Mouse (Mus musculus): ENCODE data around the gene Antxrl. TPM values are rescaled to one million over a fixed set of nuclear protein-coding genes. Genes with fewer than 3 reads are reported as not detected.

Gene Antxrl
- polyA plus RNA-seq, 1 experiment from 2014 or later: not detected

DNA sequence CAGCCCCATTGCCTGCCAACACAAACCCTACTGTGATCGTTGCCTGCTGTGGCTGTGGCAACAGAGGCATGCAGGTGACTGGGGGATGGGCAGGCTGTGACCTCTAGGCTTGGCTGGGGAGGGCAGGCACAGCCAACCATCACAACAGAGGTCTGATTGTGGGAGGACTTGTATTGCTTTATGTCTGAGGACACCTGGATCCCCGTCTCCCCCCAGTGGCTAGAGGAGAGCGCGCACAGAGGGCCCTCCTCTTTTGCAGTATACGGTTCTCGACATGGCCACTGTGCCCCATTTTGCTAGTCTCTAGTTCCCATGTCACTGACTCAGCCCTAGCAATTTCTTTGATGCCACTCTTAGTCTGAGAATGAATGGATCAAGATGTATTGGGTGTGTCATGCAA, 19.2 kb downstream of the Antxrl start:
- no peak; the same call in 1 of the 2 replicates for ATAC-seq (ENCODE audit: low FRiP score)
- no peaks in the 10 kb centered on the region for H3K36me3 ChIP-seq (replicated peaks; ENCODE audit: control insufficient read depth, insufficient read depth)
- no peak overlapping the region for H3K27ac ChIP-seq
- no peaks in the 10 kb centered on the region for H3K4me1 ChIP-seq (replicated peaks; ENCODE audit: control insufficient read depth, insufficient read depth, low read length)
- H3K4me2 ChIP-seq (replicated peaks): no peak overlapping the region
- no peak overlapping the region for H3K9ac ChIP-seq
- H3K27me3 ChIP-seq (ENCODE audit: control insufficient read depth, insufficient read depth, low read length): no peaks in the 10 kb centered on the region
- 75% methylated on average over 6 of the region's 6 CpGs for WGBS
- no peak for DNase-seq (ENCODE audit: low spot score)
- no peaks in the 10 kb centered on the region for H3K9me3 ChIP-seq (ENCODE audit: control insufficient read depth, low read length)
- no peak overlapping the region for H3K4me3 ChIP-seq (replicated peaks; ENCODE audit: low read length)

DNA sequence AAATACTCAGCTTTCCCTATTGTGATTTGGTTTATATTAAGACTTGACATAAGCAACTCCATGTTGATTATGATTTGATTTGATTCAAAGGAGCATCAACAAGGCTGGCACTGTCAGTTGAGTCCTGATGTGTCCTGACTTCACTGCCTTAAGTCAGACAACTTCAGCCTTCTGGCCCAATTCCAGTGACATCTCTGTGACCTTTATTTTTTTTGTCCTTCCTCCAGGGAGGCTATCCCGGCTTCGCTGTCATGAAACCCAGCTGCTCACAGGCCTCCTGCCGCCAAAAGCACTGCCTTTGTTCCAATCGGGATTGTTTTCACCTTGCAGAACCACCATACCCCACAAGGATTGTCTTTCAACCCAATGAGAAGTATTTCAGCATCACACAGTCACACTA, 22.8 kb downstream of the Antxrl start:
- H3K4me1 ChIP-seq (replicated peaks; ENCODE audit: control insufficient read depth, insufficient read depth, low read length): no peaks in the 10 kb centered on the region
- H3K9me3 ChIP-seq (ENCODE audit: control insufficient read depth, low read length): no peaks in the 10 kb centered on the region
- DNase-seq (ENCODE audit: low spot score): no peak
- no peak overlapping the region for H3K27ac ChIP-seq
- H3K4me3 ChIP-seq (replicated peaks; ENCODE audit: low read length): no peak overlapping the region
- H3K27me3 ChIP-seq (ENCODE audit: control insufficient read depth, insufficient read depth, low read length): no peaks in the 10 kb centered on the region
- no peak for ATAC-seq (ENCODE audit: low FRiP score)
- 18% methylated on average over 4 of the region's 4 CpGs for WGBS
- no peaks in the 10 kb centered on the region for H3K36me3 ChIP-seq (replicated peaks; ENCODE audit: control insufficient read depth, insufficient read depth)
- H3K9ac ChIP-seq: no peak overlapping the region
- no peak overlapping the region for H3K4me2 ChIP-seq (replicated peaks)

DNA sequence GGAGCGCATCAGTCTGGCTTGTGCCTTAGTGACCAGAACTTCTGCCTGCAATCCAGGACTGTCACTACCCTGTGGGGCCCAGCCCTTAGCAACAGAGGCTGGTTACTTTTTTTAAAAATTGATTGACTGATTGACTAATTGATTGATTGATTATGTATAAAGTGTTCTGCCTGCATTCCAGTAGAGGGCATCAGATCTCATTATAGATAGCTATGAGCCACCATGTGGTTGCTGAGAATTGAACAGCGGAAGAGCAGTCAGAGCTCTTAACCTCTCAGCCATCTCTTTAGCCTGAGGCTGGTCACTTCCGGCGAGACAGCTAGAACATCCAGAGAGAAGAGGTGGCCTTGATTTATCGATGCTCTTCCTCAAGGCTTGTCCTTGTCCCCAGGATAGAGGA, 24.7 kb downstream of the Antxrl start:
- Histone ChIP-seq H3K9me3 (ENCODE audit: control insufficient read depth, low read length) (no peaks in the 10 kb centered on the region), H3K27ac (no peak overlapping the region), H3K9ac (no peak overlapping the region), H3K4me3 (replicated peaks; ENCODE audit: low read length) (no peak overlapping the region), H3K4me1 (replicated peaks; ENCODE audit: control insufficient read depth, insufficient read depth, low read length) (no peaks in the 10 kb centered on the region), H3K4me2 (replicated peaks) (no peak overlapping the region), H3K27me3 (ENCODE audit: control insufficient read depth, insufficient read depth, low read length) (no peaks in the 10 kb centered on the region), H3K36me3 (replicated peaks; ENCODE audit: control insufficient read depth, insufficient read depth) (no peaks in the 10 kb centered on the region)
- 65% methylated on average over 5 of the region's 5 CpGs for WGBS
- DNase-seq (ENCODE audit: low spot score): no peak
- ATAC-seq (ENCODE audit: low FRiP score): no peak

DNA sequence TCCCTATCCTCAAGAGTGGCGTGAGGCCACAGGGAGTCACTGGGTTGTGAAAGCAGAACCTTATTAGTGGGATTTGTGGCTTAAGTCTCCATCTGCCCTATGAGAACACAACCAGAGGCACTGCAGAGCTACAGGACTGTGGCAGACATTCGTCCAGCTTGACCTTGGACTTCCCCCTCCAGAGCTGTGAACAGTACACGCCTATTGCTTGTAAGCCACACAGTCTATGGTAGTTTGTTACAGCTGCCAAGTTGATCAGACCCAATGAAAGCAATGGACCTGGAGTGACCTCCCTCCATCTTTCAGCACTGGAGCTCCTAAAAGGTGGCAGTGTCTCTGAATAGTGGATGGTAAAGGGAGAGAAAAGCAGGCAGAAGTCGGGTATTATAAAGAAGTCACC, 25.8 kb downstream of the Antxrl start:
- Histone ChIP-seq H3K36me3 (replicated peaks; ENCODE audit: control insufficient read depth, insufficient read depth) (no peaks in the 10 kb centered on the region), H3K4me2 (replicated peaks) (no peak overlapping the region), H3K4me1 (replicated peaks; ENCODE audit: control insufficient read depth, insufficient read depth, low read length) (no peaks in the 10 kb centered on the region), H3K9me3 (ENCODE audit: control insufficient read depth, low read length) (no peaks in the 10 kb centered on the region), H3K27ac (no peak overlapping the region), H3K9ac (no peak overlapping the region), H3K4me3 (replicated peaks; ENCODE audit: low read length) (no peak overlapping the region), H3K27me3 (ENCODE audit: control insufficient read depth, insufficient read depth, low read length) (no peaks in the 10 kb centered on the region)
- WGBS: 71% methylated on average over 4 of the region's 4 CpGs
- ATAC-seq (ENCODE audit: low FRiP score): no peak
- DNase-seq (ENCODE audit: low spot score): no peak

DNA sequence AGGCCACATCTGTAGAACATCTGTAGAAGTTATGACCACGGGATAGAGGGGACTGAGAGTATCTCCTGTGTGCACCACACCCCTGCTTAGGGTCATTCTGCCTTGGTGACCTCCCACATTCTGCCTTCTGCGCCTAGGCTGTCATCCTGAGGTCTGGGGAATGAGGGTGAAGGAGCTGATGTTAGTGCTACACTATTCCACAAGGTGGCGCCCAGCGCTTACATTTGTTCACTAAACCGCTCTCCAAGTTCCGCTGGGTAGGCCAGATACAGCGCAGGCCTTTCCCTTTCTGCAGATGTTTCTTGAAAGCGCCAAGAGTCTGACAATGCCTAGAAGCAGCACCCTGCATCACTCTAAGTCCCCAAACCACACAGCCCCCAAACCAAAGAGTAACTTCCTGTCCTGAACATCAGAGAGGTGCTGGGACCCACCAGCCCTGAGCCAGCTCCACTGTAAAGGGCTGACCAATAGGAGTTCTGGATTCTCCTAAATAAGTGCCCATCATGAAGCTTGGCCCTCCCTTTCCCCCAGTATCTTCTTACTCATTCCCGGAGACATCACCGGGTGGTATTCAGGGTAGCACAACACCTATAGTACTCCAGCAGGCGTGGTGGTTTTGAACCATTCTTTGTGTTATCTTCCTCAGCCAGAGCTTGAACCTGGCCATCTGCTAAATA, 28.0 kb downstream of the Antxrl start:
- DNase-seq (ENCODE audit: low spot score) (peak; percentile 92), ATAC-seq (ENCODE audit: low FRiP score) (peak; percentile 82; the same call in 1 of the 2 replicates)
- no peak overlapping the region for H3K4me2 ChIP-seq (replicated peaks)
- H3K4me3 ChIP-seq (replicated peaks; ENCODE audit: low read length): no peak overlapping the region
- no peak overlapping the region for H3K27ac ChIP-seq
- H3K9me3 ChIP-seq (ENCODE audit: control insufficient read depth, low read length): no peaks in the 10 kb centered on the region
- H3K4me1 ChIP-seq (replicated peaks; ENCODE audit: control insufficient read depth, insufficient read depth, low read length): no peaks in the 10 kb centered on the region
- 12% methylated on average over 11 of the region's 11 CpGs for WGBS
- H3K27me3 ChIP-seq (ENCODE audit: control insufficient read depth, insufficient read depth, low read length): no peaks in the 10 kb centered on the region
- no peak overlapping the region for H3K9ac ChIP-seq
- no peaks in the 10 kb centered on the region for H3K36me3 ChIP-seq (replicated peaks; ENCODE audit: control insufficient read depth, insufficient read depth)

DNA sequence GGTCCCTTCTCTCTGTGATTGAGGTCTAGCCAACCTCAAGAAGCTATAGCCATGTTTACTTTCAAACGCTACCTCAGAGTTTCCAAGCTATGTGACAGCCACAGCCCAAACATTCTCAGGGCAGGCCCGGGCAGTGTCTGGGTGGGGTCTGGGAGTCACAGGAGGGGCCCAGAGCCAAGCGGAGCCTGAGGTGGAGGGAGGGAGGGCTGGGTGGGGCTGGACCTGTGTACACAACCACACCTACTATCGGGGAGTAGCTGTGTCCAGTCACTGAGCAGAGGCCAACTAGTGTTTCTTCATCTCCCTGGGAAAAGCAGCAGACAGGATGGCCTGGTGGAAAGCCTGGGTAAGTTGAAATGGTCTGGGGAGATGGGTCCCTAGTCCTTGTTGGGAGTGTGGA, 33.2 kb downstream of the Antxrl start, which contains the start of gene Anxa8:
Gene Anxa8 (plus strand): TSS at position 251 of the 400 bp plus-strand sequence.
- H3K27me3 ChIP-seq (ENCODE audit: control insufficient read depth, insufficient read depth, low read length): no peaks in the 10 kb centered on the region
- no peak within 1 kb of the TSS for H3K4me2 ChIP-seq (replicated peaks)
- H3K9me3 ChIP-seq (ENCODE audit: control insufficient read depth, low read length): no peaks in the 10 kb centered on the region
- no peak for ATAC-seq (ENCODE audit: low FRiP score)
- H3K4me1 ChIP-seq (replicated peaks; ENCODE audit: control insufficient read depth, insufficient read depth, low read length): no peaks in the 10 kb centered on the region
- H3K9ac ChIP-seq: no peak within 1 kb of the TSS
- H3K4me3 ChIP-seq (replicated peaks; ENCODE audit: low read length): no peak within 1 kb of the TSS
- WGBS: 75% methylated on average over 4 of the region's 4 CpGs
- H3K36me3 ChIP-seq (replicated peaks; ENCODE audit: control insufficient read depth, insufficient read depth): no peaks in the 10 kb centered on the region
- DNase-seq (ENCODE audit: low spot score): no peak
- H3K27ac ChIP-seq: no peak within 1 kb of the TSS

DNA sequence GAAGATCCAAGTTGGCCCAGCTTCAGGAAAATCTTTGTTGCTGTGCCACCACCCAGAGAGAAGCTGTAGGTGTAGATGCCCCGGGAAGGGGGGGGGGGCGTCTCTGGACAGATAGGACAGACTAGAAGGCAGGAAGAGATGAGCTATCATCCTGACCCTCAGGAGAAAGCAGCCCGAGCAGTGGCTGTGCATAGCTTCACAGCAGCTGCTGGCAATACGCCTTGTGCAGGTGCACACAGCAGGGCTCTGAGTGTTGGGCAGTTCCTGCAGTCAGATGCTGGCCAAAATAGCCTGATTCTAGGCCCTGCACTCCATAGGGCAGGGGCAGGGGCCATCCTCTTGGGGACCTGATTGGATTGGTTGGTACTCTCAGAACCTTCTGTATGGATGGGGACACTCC, 34.3 kb downstream of the Antxrl start:
- Histone ChIP-seq H3K4me2 (replicated peaks) (no peak overlapping the region), H3K9ac (no peak overlapping the region), H3K27me3 (ENCODE audit: control insufficient read depth, insufficient read depth, low read length) (no peaks in the 10 kb centered on the region), H3K4me3 (replicated peaks; ENCODE audit: low read length) (no peak overlapping the region), H3K36me3 (replicated peaks; ENCODE audit: control insufficient read depth, insufficient read depth) (no peaks in the 10 kb centered on the region), H3K9me3 (ENCODE audit: control insufficient read depth, low read length) (no peaks in the 10 kb centered on the region), H3K27ac (no peak overlapping the region), H3K4me1 (replicated peaks; ENCODE audit: control insufficient read depth, insufficient read depth, low read length) (no peaks in the 10 kb centered on the region)
- no peak for DNase-seq (ENCODE audit: low spot score)
- no peak for ATAC-seq (ENCODE audit: low FRiP score)
- WGBS: 79% methylated on average over 4 of the region's 4 CpGs

DNA sequence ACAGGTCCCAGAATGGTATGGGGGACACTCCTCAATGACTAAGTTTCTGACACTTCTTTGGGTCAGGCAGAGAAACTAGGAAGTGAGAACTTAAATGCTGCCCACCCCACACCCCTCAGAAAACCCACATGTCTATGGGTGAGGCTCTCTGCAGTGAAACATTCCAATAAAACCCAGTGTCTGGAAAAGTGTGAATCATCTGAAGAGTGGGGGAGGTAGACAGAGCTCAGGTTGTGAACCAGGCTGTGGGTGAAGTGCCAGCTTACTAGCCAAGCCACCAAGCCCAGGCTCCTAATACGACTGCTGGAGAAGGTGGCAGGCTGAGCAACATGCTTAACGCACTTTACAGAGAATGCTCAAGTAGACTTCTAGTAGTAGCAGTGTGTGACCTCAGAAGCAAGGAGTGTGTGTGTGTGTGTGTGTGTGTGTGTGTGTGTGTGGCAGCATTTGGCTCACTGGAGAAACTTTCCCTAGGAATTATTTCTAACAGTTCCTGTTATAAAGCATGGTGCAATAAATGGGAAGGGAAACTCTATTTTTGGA, 35.4 kb downstream of the Antxrl start:
- H3K9ac ChIP-seq: no peak overlapping the region
- no peaks in the 10 kb centered on the region for H3K36me3 ChIP-seq (replicated peaks; ENCODE audit: control insufficient read depth, insufficient read depth)
- no peak overlapping the region for H3K4me2 ChIP-seq (replicated peaks)
- ATAC-seq (ENCODE audit: low FRiP score) (no peak), DNase-seq (ENCODE audit: low spot score) (no peak)
- no peaks in the 10 kb centered on the region for H3K9me3 ChIP-seq (ENCODE audit: control insufficient read depth, low read length)
- no peaks in the 10 kb centered on the region for H3K4me1 ChIP-seq (replicated peaks; ENCODE audit: control insufficient read depth, insufficient read depth, low read length)
- H3K27me3 ChIP-seq (ENCODE audit: control insufficient read depth, insufficient read depth, low read length): no peaks in the 10 kb centered on the region
- no peak overlapping the region for H3K27ac ChIP-seq
- no peak overlapping the region for H3K4me3 ChIP-seq (replicated peaks; ENCODE audit: low read length)
- WGBS: 96% methylated on average over 2 of the region's 2 CpGs

DNA sequence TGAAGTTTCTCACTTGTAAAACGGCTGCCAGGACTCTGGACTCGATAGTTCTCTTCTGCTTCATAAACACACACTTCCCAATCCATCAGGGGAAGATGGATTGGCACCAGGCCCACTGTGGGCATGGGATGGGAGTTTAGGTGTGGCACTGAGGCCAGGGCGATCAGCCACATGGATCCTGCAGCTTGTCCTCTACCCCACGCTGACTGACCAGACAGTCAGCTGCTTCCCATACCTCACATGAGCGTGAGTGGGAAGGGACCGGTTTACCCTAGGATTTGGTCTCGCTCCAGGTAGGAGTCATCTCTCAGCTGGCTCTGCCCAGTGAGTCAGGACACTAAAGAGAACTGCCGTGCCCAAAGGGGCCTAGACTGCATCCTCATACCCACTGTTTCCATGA, 37.3 kb downstream of the Antxrl start:
- H3K4me2 ChIP-seq (replicated peaks): no peak overlapping the region
- H3K9me3 ChIP-seq (ENCODE audit: control insufficient read depth, low read length): no peaks in the 10 kb centered on the region
- DNase-seq (ENCODE audit: low spot score) (no peak), ATAC-seq (ENCODE audit: low FRiP score) (no peak)
- no peak overlapping the region for H3K9ac ChIP-seq
- H3K4me3 ChIP-seq (replicated peaks; ENCODE audit: low read length): no peak overlapping the region
- H3K4me1 ChIP-seq (replicated peaks; ENCODE audit: control insufficient read depth, insufficient read depth, low read length): no peaks in the 10 kb centered on the region
- 89% methylated on average over 8 of the region's 8 CpGs for WGBS
- H3K36me3 ChIP-seq (replicated peaks; ENCODE audit: control insufficient read depth, insufficient read depth): no peaks in the 10 kb centered on the region
- H3K27ac ChIP-seq: no peak overlapping the region
- no peaks in the 10 kb centered on the region for H3K27me3 ChIP-seq (ENCODE audit: control insufficient read depth, insufficient read depth, low read length)

DNA sequence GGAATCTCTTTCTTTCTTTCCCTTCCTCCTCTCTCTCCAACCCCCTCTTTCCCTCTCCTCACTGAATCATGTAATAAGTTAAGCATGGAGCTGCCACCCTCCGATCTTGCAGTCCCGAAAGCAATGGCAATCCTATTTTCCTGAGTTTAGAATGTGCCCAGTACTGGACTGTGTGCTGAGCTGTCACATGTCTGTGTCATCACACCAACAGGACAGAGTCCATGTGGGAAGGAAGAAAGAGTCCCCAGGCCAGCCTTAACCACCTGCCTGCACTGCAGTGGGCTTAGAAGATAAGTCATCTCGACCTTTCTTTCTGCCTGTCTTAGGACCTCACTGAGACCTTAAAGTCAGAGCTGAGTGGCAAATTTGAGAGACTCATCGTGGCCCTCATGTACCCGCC, 39.0 kb downstream of the Antxrl start:
- Histone ChIP-seq H3K9me3 (ENCODE audit: control insufficient read depth, low read length) (no peaks in the 10 kb centered on the region), H3K36me3 (replicated peaks; ENCODE audit: control insufficient read depth, insufficient read depth) (no peaks in the 10 kb centered on the region), H3K9ac (no peak overlapping the region), H3K4me1 (replicated peaks; ENCODE audit: control insufficient read depth, insufficient read depth, low read length) (no peaks in the 10 kb centered on the region), H3K4me2 (replicated peaks) (no peak overlapping the region), H3K4me3 (replicated peaks; ENCODE audit: low read length) (no peak overlapping the region), H3K27ac (no peak overlapping the region), H3K27me3 (ENCODE audit: control insufficient read depth, insufficient read depth, low read length) (no peaks in the 10 kb centered on the region)
- ATAC-seq (ENCODE audit: low FRiP score) (no peak), DNase-seq (ENCODE audit: low spot score) (no peak)
- 93% methylated on average over 5 of the region's 5 CpGs for WGBS

Data from hindbrain, embryonic 14.5 days (tissue).